Mouse (Mus musculus) WW6 (cell line): ENCODE measurements around the gene Socs3.

Experiments
- DNase-seq: peaks from one replicate; pipeline ENCODE4 v3.0.0-alpha.2; 2013; ENCODE audit warnings: low read depth, low spot score

Socs3 gene

GRCm38 (mm10) chr11:117955621-117956020 is 14.2 kb downstream of the Socs3 start:
- no peak for DNase-seq

GRCm38 (mm10) chr11:117954819-117955218 is 15.0 kb downstream of the Socs3 start:
- no peak for DNase-seq

- DNase-seq, result no peak
Observed at GRCm38 (mm10) chr11:117954094-117954493, 15.8 kb downstream of the Socs3 start.

- DNase-seq, result no peak
Observed at GRCm38 (mm10) chr11:117952174-117952933, 17.5 kb downstream of the Socs3 start.

- DNase-seq, result no peak
Observed at GRCm38 (mm10) chr11:117951391-117951790, 18.5 kb downstream of the Socs3 start.

GRCm38 (mm10) chr11:117949392-117950091 is 20.3 kb downstream of the Socs3 start:
- no peak for DNase-seq

GRCm38 (mm10) chr11:117946996-117947419 is 22.8 kb downstream of the Socs3 start:
- DNase-seq, result no peak

- no peak for DNase-seq
Observed at GRCm38 (mm10) chr11:117946195-117946979, 23.5 kb downstream of the Socs3 start.

- no peak for DNase-seq
Observed at GRCm38 (mm10) chr11:117941848-117942247, 28.0 kb downstream of the Socs3 start.

GRCm38 (mm10) chr11:117941325-117941834 is 28.5 kb downstream of the Socs3 start:
- DNase-seq, result no peak

GRCm38 (mm10) chr11:117940881-117941280 is 29.0 kb downstream of the Socs3 start:
- DNase-seq, result no peak

GRCm38 (mm10) chr11:117939741-117940285 is 30.0 kb downstream of the Socs3 start:
- DNase-seq, result no peak

- DNase-seq, result no peak
Observed at GRCm38 (mm10) chr11:117939004-117939730, 30.7 kb downstream of the Socs3 start.

GRCm38 (mm10) chr11:117936202-117936601 is 33.6 kb downstream of the Socs3 start:
- DNase-seq, result no peak

- DNase-seq, result no peak
Observed at GRCm38 (mm10) chr11:117935616-117936015, 34.2 kb downstream of the Socs3 start.

GRCm38 (mm10) chr11:117934576-117935368 is 35.1 kb downstream of the Socs3 start:
- no peak for DNase-seq

GRCm38 (mm10) chr11:117934168-117934567 is 35.7 kb downstream of the Socs3 start:
- peak; percentile 90 for DNase-seq

GRCm38 (mm10) chr11:117932195-117932594 is 37.7 kb downstream of the Socs3 start:
- no peak for DNase-seq

GRCm38 (mm10) chr11:117931576-117931975 is 38.3 kb downstream of the Socs3 start:
- DNase-seq, result no peak

GRCm38 (mm10) chr11:117930781-117931338 is 39.0 kb downstream of the Socs3 start:
- DNase-seq, result no peak
